Mouse (Mus musculus) kidney, embryonic 15.5 days (tissue): ENCODE results near the gene Espn. TPM values are rescaled to one million over a fixed set of nuclear protein-coding genes. Genes with fewer than 3 reads are reported as not detected.

Experiments
- ATAC-seq: fragments of 200-750 bp; cut with Nextera tagmentation; replicated peaks from 2 replicates; pipeline ENCODE4 v1.8.0; 2017; ENCODE audit warnings: moderate TSS enrichment; ENCODE audit not compliant: low FRiP score
- H3K27ac ChIP-seq: fragments of 300-500 bp; sonication (generic); 2 replicates; pipeline ENCODE4 v1.5.1; 2015; ENCODE audit warnings: mild to moderate bottlenecking, inconsistent platforms
- H3K27me3 ChIP-seq: fragments of 300-500 bp; sonication (generic); 2 replicates; pipeline ENCODE4 v1.6.1; 2015; ENCODE audit warnings: inconsistent platforms
- H3K36me3 ChIP-seq: fragments of 300-500 bp; sonication (generic); 2 replicates; pipeline ENCODE4 v1.6.1; 2015; ENCODE audit warnings: inconsistent platforms
- H3K4me1 ChIP-seq: fragments of 300-500 bp; sonication (generic); 2 replicates; pipeline ENCODE4 v1.6.1; 2015; ENCODE audit warnings: inconsistent platforms
- H3K4me2 ChIP-seq: fragments of 300-500 bp; sonication (generic); 2 replicates; pipeline ENCODE4 v1.6.1; 2015; ENCODE audit warnings: moderate library complexity, mild to moderate bottlenecking, inconsistent platforms
- H3K4me3 ChIP-seq: fragments of 300-500 bp; sonication (generic); replicated peaks from 2 replicates; pipeline ENCODE4 v1.5.1; 2015; ENCODE audit warnings: mild to moderate bottlenecking, inconsistent platforms
- H3K9ac ChIP-seq: fragments of 300-500 bp; sonication (generic); 2 replicates; pipeline ENCODE4 v1.6.1; 2015; ENCODE audit warnings: mild to moderate bottlenecking, inconsistent platforms
- H3K9me3 ChIP-seq: fragments of 300-500 bp; sonication (generic); replicated peaks from 2 replicates; pipeline ENCODE4 v1.6.1; 2016; ENCODE audit warnings: inconsistent platforms
- WGBS: fragments of 180-500 bp; shearing (Covaris S2); methylation state at CpG from one replicate; pipeline ENCODE4 v1.1.7; 2015; ENCODE audit warnings: mixed read lengths; 5-methylcytosine and 5-hydroxymethylcytosine counted together
- polyA plus RNA-seq: library from polyadenylated mRNA; unstranded; fragments of >200 nt; fragmentation: Nextera tagmentation; extraction: Ambion mirVana; gene quantifications from 2 replicates; pipeline ENCODE4 v1.2.1, GENCODE M21; 2015

The Espn gene
- polyA plus RNA-seq, 1 experiment from 2014 or later: 25.5 TPM

- H3K27me3 ChIP-seq: peaks cover 100% of the 10 kb centered on the region
Measured at GRCm38 (mm10) chr4:152129395-152129930, 22.7 kb downstream of the Espn start.

GRCm38 (mm10) chr4:152128784-152129183 is 23.4 kb downstream of the Espn start:
- no peak overlapping the region for H3K9ac ChIP-seq
- ATAC-seq: no peak
- H3K27me3 ChIP-seq: peaks cover 100% of the 10 kb centered on the region
- peak overlapping the region; percentile 87 for H3K4me2 ChIP-seq
- no peaks in the 10 kb centered on the region for H3K9me3 ChIP-seq
- H3K36me3 ChIP-seq: peaks cover 3% of the 10 kb centered on the region; the same call in 1 of the 2 replicates
- peaks cover 84% of the 10 kb centered on the region for H3K4me1 ChIP-seq
- 57% methylated on average over 5 of the region's 5 CpGs for WGBS
- 0 out of 2 replicates have a peak overlapping the region, but pooled peaks have one; percentile 95 for H3K27ac ChIP-seq
- H3K4me3 ChIP-seq: peak overlapping the region; percentile 50

More at GRCm38 (mm10) chr4:152129395-152129930, 22.7 kb downstream of the Espn start:
- peak overlapping the region; percentile 95; the same call in 1 of the 2 replicates for H3K27ac ChIP-seq
- 28% methylated on average over 13 of the region's 13 CpGs for WGBS
- ATAC-seq: no peak
- H3K9me3 ChIP-seq: no peaks in the 10 kb centered on the region
- H3K9ac ChIP-seq: no peak overlapping the region
- H3K4me3 ChIP-seq: peak overlapping the region; percentile 50
- H3K36me3 ChIP-seq: peaks cover 3% of the 10 kb centered on the region; the same call in 1 of the 2 replicates
- H3K4me1 ChIP-seq: peaks cover 85% of the 10 kb centered on the region
- peak overlapping the region; percentile 87 for H3K4me2 ChIP-seq

GRCm38 (mm10) chr4:152127884-152128283 is 24.3 kb downstream of the Espn start:
- Histone ChIP-seq H3K36me3 (peaks cover 3% of the 10 kb centered on the region; the same call in 1 of the 2 replicates), H3K4me1 (peaks cover 85% of the 10 kb centered on the region), H3K9me3 (no peaks in the 10 kb centered on the region), H3K4me2 (no peak overlapping the region), H3K4me3 (no peak overlapping the region), H3K27me3 (peaks cover 100% of the 10 kb centered on the region), H3K27ac (no peak overlapping the region), H3K9ac (no peak overlapping the region)
- whole genome bisulfite sequencing: 79% methylated on average over 11 of the region's 11 CpGs
- no peak for ATAC-seq

DNA sequence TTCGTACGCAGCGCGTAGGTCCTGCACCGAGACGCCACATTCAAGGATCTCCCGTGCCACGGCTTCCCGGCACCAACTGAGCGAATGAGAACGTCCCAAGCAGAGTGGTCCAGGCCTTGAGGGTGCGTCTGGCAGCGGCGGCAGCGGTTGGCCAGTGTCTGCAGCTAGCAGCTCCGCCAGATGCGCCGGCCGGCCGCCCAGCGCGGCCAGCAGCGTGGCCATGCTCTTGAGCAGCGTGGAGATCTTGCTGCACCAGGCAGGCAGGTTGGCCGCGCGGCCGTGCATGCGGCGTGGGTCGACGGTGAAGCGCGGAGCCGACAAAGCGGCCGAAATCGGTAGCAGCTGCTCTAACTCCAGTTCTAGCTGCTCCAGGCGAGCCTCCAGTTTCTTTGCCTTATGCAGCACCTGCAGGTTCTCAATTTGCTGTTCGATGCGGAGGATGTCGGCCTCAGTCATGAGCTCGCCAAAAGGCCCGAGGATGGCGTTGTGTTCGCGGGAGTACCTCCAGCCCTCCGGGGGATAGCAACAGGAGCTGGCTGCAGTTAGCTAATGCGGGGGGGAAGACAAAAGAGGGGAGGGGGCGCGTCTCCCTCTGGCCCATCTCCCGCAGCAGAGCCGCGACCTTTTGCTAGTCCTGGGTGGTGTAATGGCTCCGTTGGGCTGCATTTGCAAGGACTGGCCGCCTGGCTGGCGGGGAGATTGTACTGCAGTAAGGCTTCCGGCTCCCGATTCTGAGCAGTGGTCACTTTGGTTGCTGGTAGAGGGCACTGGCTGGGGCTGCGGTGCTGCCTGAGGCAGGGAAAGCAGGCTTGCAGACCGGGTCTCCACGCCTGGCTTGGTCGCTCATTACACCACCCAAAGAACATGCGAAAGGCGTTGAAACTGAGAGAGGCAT is 25.9 kb downstream of the Espn start:
- Histone ChIP-seq H3K4me1 (peaks cover 71% of the 10 kb centered on the region), H3K27me3 (peaks cover 99% of the 10 kb centered on the region), H3K4me2 (peak overlapping the region; percentile 53), H3K27ac (peak overlapping the region; percentile 15; the same call in 1 of the 2 replicates), H3K9ac (peak overlapping the region; percentile 27; the same call in 1 of the 2 replicates), H3K36me3 (peaks cover 3% of the 10 kb centered on the region; the same call in 1 of the 2 replicates), H3K4me3 (peak overlapping the region; percentile 29), H3K9me3 (no peaks in the 10 kb centered on the region)
- WGBS: 8% methylated on average over 65 of the region's 65 CpGs
- no peak for ATAC-seq

DNA sequence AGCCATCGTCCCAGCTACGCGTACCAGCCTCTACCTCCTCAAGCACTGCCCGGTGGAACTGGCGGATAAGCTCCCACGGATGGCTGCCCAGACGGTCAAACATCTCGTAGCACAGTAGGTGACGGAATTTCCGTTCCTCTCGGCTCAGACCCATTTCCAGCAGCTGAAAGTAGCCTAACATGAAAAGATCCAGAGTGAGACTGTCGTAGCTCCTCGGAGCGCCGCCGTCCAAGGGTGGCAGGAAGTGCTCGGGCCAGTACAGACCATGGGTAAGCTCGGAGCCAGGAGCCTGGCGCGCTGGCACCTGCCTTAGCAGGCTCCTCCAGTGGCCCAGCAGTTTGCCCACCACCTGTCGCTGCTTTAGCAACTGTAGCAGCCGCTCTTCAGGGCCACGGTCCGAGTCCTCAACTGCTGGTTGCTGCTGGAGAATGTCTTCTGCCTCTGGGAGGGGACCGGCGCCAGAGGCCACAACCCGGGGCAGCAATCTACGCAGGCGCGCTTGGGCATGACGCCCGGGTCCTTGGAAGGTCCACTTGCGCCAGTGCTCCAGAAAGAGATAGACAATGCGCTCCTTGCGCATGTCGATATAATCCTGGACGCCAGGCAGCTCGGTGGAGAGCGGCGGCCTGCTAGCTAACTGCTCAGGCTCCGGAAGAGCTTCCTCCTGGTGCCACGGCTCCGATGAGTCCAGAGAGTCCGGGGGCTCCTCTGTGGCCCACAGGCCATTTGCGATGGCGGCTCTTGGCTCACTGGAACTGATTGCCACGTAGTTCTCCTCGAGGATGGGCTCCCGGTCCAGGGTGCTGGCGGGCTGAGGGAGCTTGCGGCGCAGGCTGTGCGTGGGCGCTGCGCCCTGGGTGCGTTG is 26.8 kb downstream of the Espn start:
- H3K27ac ChIP-seq: no peak overlapping the region
- peak overlapping the region; percentile 29 for H3K4me3 ChIP-seq
- peak overlapping the region; percentile 27; the same call in 1 of the 2 replicates for H3K9ac ChIP-seq
- ATAC-seq: no peak
- 15% methylated on average over 56 of the region's 56 CpGs for WGBS
- peaks cover 3% of the 10 kb centered on the region; the same call in 1 of the 2 replicates for H3K36me3 ChIP-seq
- no peaks in the 10 kb centered on the region for H3K9me3 ChIP-seq
- peaks cover 71% of the 10 kb centered on the region for H3K4me1 ChIP-seq
- H3K27me3 ChIP-seq: peaks cover 99% of the 10 kb centered on the region
- H3K4me2 ChIP-seq: peak overlapping the region; percentile 53

GRCm38 (mm10) chr4:152124361-152124961 is 27.7 kb downstream of the Espn start:
- ATAC-seq: no peak
- no peak overlapping the region for H3K27ac ChIP-seq
- H3K4me3 ChIP-seq: no peak overlapping the region
- peaks cover 71% of the 10 kb centered on the region for H3K4me1 ChIP-seq
- no peaks in the 10 kb centered on the region for H3K9me3 ChIP-seq
- H3K36me3 ChIP-seq: peaks cover 3% of the 10 kb centered on the region; the same call in 1 of the 2 replicates
- H3K9ac ChIP-seq: no peak overlapping the region
- H3K27me3 ChIP-seq: peaks cover 99% of the 10 kb centered on the region
- WGBS: 40% methylated on average over 13 of the region's 13 CpGs
- H3K4me2 ChIP-seq: peak overlapping the region; percentile 53; the same call in 1 of the 2 replicates

DNA sequence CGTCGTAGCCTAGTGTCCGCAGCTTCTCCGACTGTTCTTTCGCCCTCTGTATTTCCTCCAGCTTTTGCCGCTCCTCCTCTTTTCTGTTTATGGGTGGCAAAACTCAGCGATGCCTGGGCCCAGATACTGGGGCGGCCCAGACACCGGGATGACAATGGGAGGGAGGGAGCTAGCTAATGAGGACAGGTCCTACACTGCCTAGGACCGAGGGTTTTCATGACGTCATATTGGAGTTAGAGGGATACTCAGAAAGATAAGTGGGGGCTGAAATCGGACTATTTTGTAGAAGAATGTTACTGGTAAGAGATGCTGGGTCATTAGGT is 31.0 kb downstream of the Espn start:
- peaks cover 97% of the 10 kb centered on the region for H3K27me3 ChIP-seq
- no peaks in the 10 kb centered on the region for H3K36me3 ChIP-seq
- no peak overlapping the region for H3K27ac ChIP-seq
- no peak overlapping the region for H3K9ac ChIP-seq
- ATAC-seq: no peak
- WGBS: 2% methylated on average over 12 of the region's 12 CpGs
- H3K9me3 ChIP-seq: no peaks in the 10 kb centered on the region
- peaks cover 61% of the 10 kb centered on the region for H3K4me1 ChIP-seq
- peak overlapping the region; percentile 33 for H3K4me3 ChIP-seq
- peak overlapping the region; percentile 58 for H3K4me2 ChIP-seq

- H3K27me3 ChIP-seq: peaks cover 93% of the 10 kb centered on the region
- peak overlapping the region; percentile 58 for H3K4me2 ChIP-seq
- H3K4me1 ChIP-seq: peaks cover 61% of the 10 kb centered on the region
- peak overlapping the region; percentile 69 for H3K27ac ChIP-seq
- WGBS: 2% methylated on average over 31 of the region's 31 CpGs
- H3K9me3 ChIP-seq: no peaks in the 10 kb centered on the region
- no peak for ATAC-seq
- H3K36me3 ChIP-seq: no peaks in the 10 kb centered on the region
- 0 out of 2 replicates have a peak overlapping the region, but pooled peaks have one; percentile 31 for H3K9ac ChIP-seq
- H3K4me3 ChIP-seq: peak overlapping the region; percentile 33
Measured at GRCm38 (mm10) chr4:152120311-152121182, 31.6 kb downstream of the Espn start.

DNA sequence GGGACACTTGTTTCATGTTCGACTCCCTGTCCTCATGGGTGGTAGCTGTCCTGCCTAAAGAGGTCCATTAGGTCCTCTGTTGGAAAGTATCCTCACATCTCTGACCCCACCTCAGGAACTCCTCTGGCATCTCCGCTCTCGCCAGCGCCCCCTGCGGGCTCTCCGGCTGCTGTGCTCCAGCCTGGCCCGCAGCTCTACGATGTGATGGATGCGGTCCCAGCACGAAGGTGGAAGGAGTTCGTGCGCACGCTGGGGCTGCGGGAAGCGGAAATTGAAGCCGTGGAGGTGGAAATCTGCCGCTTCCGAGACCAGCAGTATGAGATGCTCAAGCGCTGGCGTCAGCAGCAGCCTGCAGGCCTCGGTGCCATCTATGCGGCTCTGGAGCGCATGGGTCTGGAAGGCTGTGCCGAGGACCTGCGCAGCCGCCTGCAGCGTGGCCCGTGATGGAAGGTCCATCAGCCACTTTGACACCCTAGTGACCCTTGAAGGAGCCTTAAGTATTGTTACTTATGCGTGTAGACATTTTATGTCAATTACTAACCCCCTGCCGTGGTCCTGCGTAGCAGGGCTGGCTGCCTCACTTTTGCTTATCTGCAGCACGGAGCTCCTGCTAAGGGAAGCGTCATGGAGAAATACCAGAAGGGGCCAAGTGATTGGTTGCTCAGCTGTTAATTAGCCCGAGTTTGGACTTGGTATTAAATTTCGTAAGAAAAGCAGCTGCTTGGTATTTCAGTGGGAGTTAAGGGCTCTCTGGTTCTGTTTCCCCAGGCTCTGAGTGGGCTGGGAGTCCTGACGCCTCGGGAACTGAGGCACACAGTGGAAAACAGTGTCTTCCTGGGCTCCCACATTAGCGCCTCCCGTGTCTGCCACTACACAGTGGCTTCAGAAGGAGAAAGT is 32.5 kb downstream of the Espn start:
- WGBS: 5% methylated on average over 39 of the region's 39 CpGs
- ATAC-seq: 0 out of 2 replicates have a peak, but pooled peaks have one; percentile 4
- no peak overlapping the region for H3K9ac ChIP-seq
- H3K4me1 ChIP-seq: peaks cover 60% of the 10 kb centered on the region
- H3K4me2 ChIP-seq: peak overlapping the region; percentile 58
- H3K36me3 ChIP-seq: 0 out of 2 replicates have a peak, but pooled peaks cover 6% of the 10 kb centered on the region
- H3K27me3 ChIP-seq: peaks cover 90% of the 10 kb centered on the region
- no peaks in the 10 kb centered on the region for H3K9me3 ChIP-seq
- H3K4me3 ChIP-seq: peak overlapping the region; percentile 33
- H3K27ac ChIP-seq: peak overlapping the region; percentile 69

- 77% methylated on average over 9 of the region's 9 CpGs for WGBS
- H3K9me3 ChIP-seq: no peaks in the 10 kb centered on the region
- no peak overlapping the region for H3K27ac ChIP-seq
- H3K36me3 ChIP-seq: peaks cover 27% of the 10 kb centered on the region
- peaks cover 79% of the 10 kb centered on the region for H3K27me3 ChIP-seq
- ATAC-seq: no peak
- peaks cover 59% of the 10 kb centered on the region for H3K4me1 ChIP-seq
- H3K4me3 ChIP-seq: no peak overlapping the region
- H3K9ac ChIP-seq: no peak overlapping the region
- H3K4me2 ChIP-seq: no peak overlapping the region
Measured at GRCm38 (mm10) chr4:152117538-152117937, 34.6 kb downstream of the Espn start.
